ENCODE assay signal across 21 mouse cellular contexts in genomic region chr1:20830546-20830945, GRCm38 (mm10). TPM values are rescaled to one million over a fixed set of nuclear protein-coding genes. Genes with fewer than 3 reads are reported as not detected.
"Had no signal": no experiment of that assay in that cellular context is flagged by ENCODE, and none has a peak within 500 bp of the region (broad histone marks: within the 10 kb centered on the region; RNA-seq: fewer than 3 reads in every experiment).

No protein-coding gene starts in this region.

- H3K4me3 ChIP-seq: neural tube, embryonic 13.5 days; stomach, embryonic 15.5 days had no signal

- H3K36me3 ChIP-seq: neural tube, embryonic 13.5 days; stomach, embryonic 15.5 days had no signal

- H3K4me2 ChIP-seq: neural tube, embryonic 13.5 days; stomach, embryonic 15.5 days had no signal

- H3K9ac ChIP-seq: neural tube, embryonic 13.5 days; stomach, embryonic 15.5 days had no signal

- H3K27ac ChIP-seq: neural tube, embryonic 13.5 days; stomach, embryonic 15.5 days; stomach, postnatal 0 days had no signal

- H3K9me3 ChIP-seq: neural tube, embryonic 13.5 days; stomach, embryonic 15.5 days had no signal

- DNase-seq: retina, postnatal 1 day; right cerebral cortex, adult 18-20 months; right cerebral cortex, postnatal 14 days; right cerebral cortex, postnatal 25 days; right cerebral cortex, postnatal 4 days; spleen, adult 18-20 months; thymus, adult 18-20 months; thymus, adult 2 months; thymus, postnatal 14 days; thymus, postnatal 25 days; thymus, postnatal 36 days; thymus, postnatal 4 days had no signal

- H3K27me3 ChIP-seq: neural tube, embryonic 13.5 days; stomach, embryonic 15.5 days had no signal

- H3K4me1 ChIP-seq: neural tube, embryonic 13.5 days; stomach, embryonic 15.5 days had no signal

RNA-seq across cellular contexts. Expression of gene Il17f, which starts 40.1 kb away (rescaled TPM):
- total RNA-seq: neutrophil, adult 5-6 weeks had no signal
- polyA plus RNA-seq: neural tube, embryonic 13.5 days; neural tube, embryonic 14.5 days; small intestine, adult 2 months; spleen, adult 2 months; stomach, embryonic 14.5 days; stomach, embryonic 16.5 days; stomach, postnatal 0 days had no signal
